Mouse (Mus musculus): ENCODE data around the gene Hsf2. TPM values are rescaled to one million over a fixed set of nuclear protein-coding genes. Genes with fewer than 3 reads are reported as not detected.
A peak's percentile ranks its signal among the peaks of the same experiment; 100 is the strongest.
"Not testable (repeated sequence)": the region's sequence is repeated elsewhere in the genome, so short reads cannot be mapped to it uniquely, and the experiment has no call there.

The Hsf2 gene
- total and polyA plus RNA-seq, 2 experiments: 6.3 to 30.5 TPM

DNA sequence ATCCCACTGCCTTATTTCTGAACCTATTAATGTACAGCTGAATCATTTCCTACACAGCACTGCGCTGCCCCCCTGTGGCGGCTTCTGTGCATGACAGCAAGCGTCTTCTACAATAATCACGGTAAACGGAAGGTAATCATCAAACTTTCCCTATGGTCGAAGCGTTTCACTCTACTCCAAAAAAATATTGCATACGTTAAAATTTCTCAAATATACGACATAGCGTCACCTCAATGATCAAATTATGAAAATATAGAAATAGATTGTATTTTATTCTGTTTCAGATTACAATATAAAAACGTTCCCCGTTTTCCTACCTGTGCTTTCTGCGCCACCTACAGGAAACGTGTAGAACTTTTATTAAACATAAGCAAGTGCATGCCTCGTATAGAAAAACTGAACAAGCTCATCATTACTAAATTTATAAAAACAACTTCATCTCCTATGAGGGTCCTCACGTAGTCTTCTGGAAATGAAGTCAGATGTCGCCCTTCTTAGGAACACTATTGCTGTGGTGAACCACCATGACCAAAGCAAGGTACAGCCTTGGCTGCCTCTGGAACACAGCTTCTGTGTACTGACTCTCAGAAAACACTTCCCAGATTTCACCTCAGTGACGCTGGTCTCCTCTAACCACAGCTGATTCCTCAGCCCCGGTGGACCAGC is 38.0 kb upstream of the Hsf2 start:
- peaks cover 2% of the 10 kb centered on the region; the same call in 1 of the 2 replicates for H3K27me3 ChIP-seq (ENCODE audit: control insufficient read depth, insufficient read depth, low read length)
- no peak overlapping the region for H3K27ac ChIP-seq (replicated peaks; ENCODE audit: insufficient read depth, low read depth, low read length)
- no peaks in the 10 kb centered on the region for H3K36me3 ChIP-seq (ENCODE audit: control insufficient read depth, insufficient read depth, low read length)
- no peaks in the 10 kb centered on the region for H3K4me1 ChIP-seq (ENCODE audit: control insufficient read depth, insufficient read depth, low read length)
- DNase-seq (ENCODE audit: extremely low read depth, low read depth, low spot score): peak; percentile 54
- H3K9ac ChIP-seq (ENCODE audit: low read depth, low read length): no peak overlapping the region
- WGBS: 6% methylated on average over 19 of the region's 19 CpGs
- no peaks in the 10 kb centered on the region for H3K79me2 ChIP-seq (ENCODE audit: control insufficient read depth, insufficient read depth, low read length)
- TF ChIP-seq CTCF (IDR thresholded peaks at IDR 0.05; ENCODE audit: low read depth, low read length) (peak; percentile 89), POLR2A (IDR thresholded peaks at IDR 0.05; ENCODE audit: extremely low read depth, insufficient read depth, low read length) (no peak)
- peak overlapping the region; percentile 21; the same call in 1 of the 2 replicates for H3K4me3 ChIP-seq (ENCODE audit: insufficient read depth, low read depth, low read length)

GRCm38 (mm10) chr10:57463298-57463697 is 22.9 kb upstream of the Hsf2 start:
- 19% methylated on average over 10 of the region's 10 CpGs for WGBS
- DNase-seq (ENCODE audit: extremely low read depth, low read depth, low spot score): peak; percentile 54
- not testable (repeated sequence) for H3K27ac ChIP-seq (replicated peaks; ENCODE audit: insufficient read depth, low read depth, low read length); H3K36me3 ChIP-seq (ENCODE audit: control insufficient read depth, insufficient read depth, low read length); H3K79me2 ChIP-seq (ENCODE audit: control insufficient read depth, insufficient read depth, low read length); H3K9ac ChIP-seq (ENCODE audit: low read depth, low read length); H3K27me3 ChIP-seq (ENCODE audit: control insufficient read depth, insufficient read depth, low read length); H3K4me1 ChIP-seq (ENCODE audit: control insufficient read depth, insufficient read depth, low read length); H3K4me3 ChIP-seq (ENCODE audit: insufficient read depth, low read depth, low read length)
- TF ChIP-seq CTCF (IDR thresholded peaks at IDR 0.05; ENCODE audit: low read depth, low read length): peak; percentile 75

GRCm38 (mm10) chr10:57465768-57466167 is 20.4 kb upstream of the Hsf2 start:
- H3K36me3 ChIP-seq (ENCODE audit: control insufficient read depth, insufficient read depth, low read length): no peaks in the 10 kb centered on the region
- H3K4me1 ChIP-seq (ENCODE audit: control insufficient read depth, insufficient read depth, low read length): no peaks in the 10 kb centered on the region
- H3K79me2 ChIP-seq (ENCODE audit: control insufficient read depth, insufficient read depth, low read length): no peaks in the 10 kb centered on the region
- TF ChIP-seq POLR2A (IDR thresholded peaks at IDR 0.05; ENCODE audit: extremely low read depth, insufficient read depth, low read length): no peak
- TF ChIP-seq CTCF (IDR thresholded peaks at IDR 0.05; ENCODE audit: low read depth, low read length): no peak
- H3K9ac ChIP-seq (ENCODE audit: low read depth, low read length): no peak overlapping the region
- no peak overlapping the region for H3K4me3 ChIP-seq (ENCODE audit: insufficient read depth, low read depth, low read length)
- H3K27me3 ChIP-seq (ENCODE audit: control insufficient read depth, insufficient read depth, low read length): no peaks in the 10 kb centered on the region
- no peak overlapping the region for H3K27ac ChIP-seq (replicated peaks; ENCODE audit: insufficient read depth, low read depth, low read length)
- DNase-seq (ENCODE audit: extremely low read depth, low read depth, low spot score): no peak

DNA sequence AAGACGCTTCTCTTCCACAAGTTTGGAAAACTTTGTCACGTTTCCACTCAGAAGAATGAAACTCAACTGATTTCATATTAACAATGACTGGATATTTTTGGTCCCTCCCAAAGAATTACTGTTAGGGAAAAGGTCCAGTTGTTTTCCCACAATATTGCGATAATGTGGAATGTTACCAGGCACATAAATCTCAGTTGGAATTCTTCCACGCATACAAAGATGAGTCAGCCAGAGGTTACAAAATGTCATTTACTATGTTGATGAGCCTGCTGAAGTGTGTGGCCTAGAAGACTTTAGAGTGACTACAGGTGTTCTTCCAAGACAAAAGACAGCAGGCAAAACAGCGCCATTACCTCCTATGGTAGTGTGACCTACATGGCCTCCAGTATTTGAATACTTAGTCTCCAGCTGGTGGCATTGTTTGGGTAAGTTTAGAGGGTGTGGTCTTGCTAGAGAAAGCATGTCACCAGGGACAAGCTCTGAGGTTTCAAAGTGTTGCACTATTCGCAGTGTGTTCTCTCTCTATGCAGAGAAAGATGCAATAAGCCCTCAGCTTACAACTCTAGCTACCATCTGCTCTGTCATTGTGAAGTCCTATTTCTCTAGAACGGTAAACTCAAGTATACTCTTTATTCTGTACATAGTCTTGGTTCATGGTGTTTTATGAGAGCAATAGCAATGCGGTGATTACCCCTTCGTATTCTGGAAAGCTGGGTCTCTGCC is 8.9 kb upstream of the Hsf2 start:
- WGBS: 86% methylated on average over 9 of the region's 9 CpGs
- TF ChIP-seq CTCF (IDR thresholded peaks at IDR 0.05; ENCODE audit: low read depth, low read length): no peak
- TF ChIP-seq POLR2A (IDR thresholded peaks at IDR 0.05; ENCODE audit: extremely low read depth, insufficient read depth, low read length): no peak
- H3K27ac ChIP-seq (replicated peaks; ENCODE audit: insufficient read depth, low read depth, low read length): no peak overlapping the region
- H3K36me3 ChIP-seq (ENCODE audit: control insufficient read depth, insufficient read depth, low read length): no peaks in the 10 kb centered on the region
- H3K27me3 ChIP-seq (ENCODE audit: control insufficient read depth, insufficient read depth, low read length): no peaks in the 10 kb centered on the region
- no peak overlapping the region for H3K4me3 ChIP-seq (ENCODE audit: insufficient read depth, low read depth, low read length)
- H3K79me2 ChIP-seq (ENCODE audit: control insufficient read depth, insufficient read depth, low read length): no peaks in the 10 kb centered on the region
- H3K4me1 ChIP-seq (ENCODE audit: control insufficient read depth, insufficient read depth, low read length): no peaks in the 10 kb centered on the region
- H3K9ac ChIP-seq (ENCODE audit: low read depth, low read length): no peak overlapping the region
- no peak for DNase-seq (ENCODE audit: extremely low read depth, low read depth, low spot score)

DNA sequence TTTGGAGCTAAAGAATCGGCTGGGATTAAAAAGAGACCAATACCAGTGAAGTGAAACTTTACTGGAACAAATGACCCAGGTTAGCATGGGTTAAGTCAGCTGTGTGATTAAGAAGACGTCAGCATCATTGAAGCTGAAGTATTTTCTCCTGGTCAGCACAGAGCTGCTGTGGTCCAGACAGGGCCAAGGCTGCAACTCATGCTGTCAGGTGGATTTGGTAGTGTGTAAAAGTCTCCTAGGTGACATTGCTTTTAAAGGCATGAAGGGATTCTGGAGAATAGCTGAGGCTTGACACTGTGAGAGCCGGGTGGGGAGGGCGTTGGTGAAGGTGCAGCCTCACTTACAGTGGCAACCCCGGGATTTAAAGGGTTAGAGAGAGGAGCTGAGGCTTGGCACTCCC is 4.5 kb upstream of the Hsf2 start:
- no peak overlapping the region for H3K4me3 ChIP-seq (ENCODE audit: insufficient read depth, low read depth, low read length)
- no peak overlapping the region for H3K27ac ChIP-seq (replicated peaks; ENCODE audit: insufficient read depth, low read depth, low read length)
- H3K4me1 ChIP-seq (ENCODE audit: control insufficient read depth, insufficient read depth, low read length): no peaks in the 10 kb centered on the region
- no peaks in the 10 kb centered on the region for H3K79me2 ChIP-seq (ENCODE audit: control insufficient read depth, insufficient read depth, low read length)
- TF ChIP-seq CTCF (IDR thresholded peaks at IDR 0.05; ENCODE audit: low read depth, low read length) (no peak), POLR2A (IDR thresholded peaks at IDR 0.05; ENCODE audit: extremely low read depth, insufficient read depth, low read length) (no peak)
- DNase-seq (ENCODE audit: extremely low read depth, low read depth, low spot score): no peak
- no peak overlapping the region for H3K9ac ChIP-seq (ENCODE audit: low read depth, low read length)
- H3K27me3 ChIP-seq (ENCODE audit: control insufficient read depth, insufficient read depth, low read length): no peaks in the 10 kb centered on the region
- WGBS: 64% methylated on average over 5 of the region's 5 CpGs
- no peaks in the 10 kb centered on the region for H3K36me3 ChIP-seq (ENCODE audit: control insufficient read depth, insufficient read depth, low read length)

GRCm38 (mm10) chr10:57484741-57485140 is 1.4 kb upstream of the Hsf2 start:
- TF ChIP-seq CTCF (IDR thresholded peaks at IDR 0.05; ENCODE audit: low read depth, low read length) (no peak), POLR2A (IDR thresholded peaks at IDR 0.05; ENCODE audit: extremely low read depth, insufficient read depth, low read length) (no peak)
- H3K27me3 ChIP-seq (ENCODE audit: control insufficient read depth, insufficient read depth, low read length): no peaks in the 10 kb centered on the region
- WGBS: 86% methylated on average over 3 of the region's 3 CpGs
- H3K4me1 ChIP-seq (ENCODE audit: control insufficient read depth, insufficient read depth, low read length): peaks cover 9% of the 10 kb centered on the region; the same call in 1 of the 2 replicates
- H3K9ac ChIP-seq (ENCODE audit: low read depth, low read length): no peak overlapping the region
- no peak overlapping the region for H3K4me3 ChIP-seq (ENCODE audit: insufficient read depth, low read depth, low read length)
- H3K36me3 ChIP-seq (ENCODE audit: control insufficient read depth, insufficient read depth, low read length): no peaks in the 10 kb centered on the region
- peaks cover under 1% of the 10 kb centered on the region; the same call in 1 of the 2 replicates for H3K79me2 ChIP-seq (ENCODE audit: control insufficient read depth, insufficient read depth, low read length)
- H3K27ac ChIP-seq (replicated peaks; ENCODE audit: insufficient read depth, low read depth, low read length): no peak overlapping the region
- no peak for DNase-seq (ENCODE audit: extremely low read depth, low read depth, low spot score)
